Mouse (Mus musculus): ENCODE measurements around the gene Zdhhc14. TPM values are rescaled to one million over a fixed set of nuclear protein-coding genes. Genes with fewer than 3 reads are reported as not detected.

The Zdhhc14 gene
- polyA plus RNA-seq, 1 experiment from 2014 or later: 2.0 TPM

- Histone ChIP-seq H3K36me3 (ENCODE audit: control insufficient read depth, insufficient read depth, low read length) (no peaks in the 10 kb centered on the region), H3K4me3 (ENCODE audit: low read depth, low read length) (no peak overlapping the region), H3K4me1 (ENCODE audit: control insufficient read depth, insufficient read depth, low read length) (no peaks in the 10 kb centered on the region), H3K9ac (ENCODE audit: low read length) (no peak overlapping the region), H3K4me2 (no peak overlapping the region), H3K9me3 (ENCODE audit: control insufficient read depth, low read length) (no peaks in the 10 kb centered on the region), H3K27me3 (ENCODE audit: control insufficient read depth, insufficient read depth, low read length) (no peaks in the 10 kb centered on the region), H3K27ac (ENCODE audit: low read depth, low read length) (no peak overlapping the region)
- ATAC-seq (ENCODE audit: low FRiP score): no peak
- WGBS: 54% methylated on average over 4 of the region's 4 CpGs
- no peak for DNase-seq (ENCODE audit: low spot score, missing footprints)
These were observed 237.3 kb downstream of the Zdhhc14 start for GRCm38 (mm10) chr17:5729587-5730125.

GRCm38 (mm10) chr17:5730538-5730937, 238.2 kb downstream of the Zdhhc14 start:
- no peak overlapping the region for H3K27ac ChIP-seq (ENCODE audit: low read depth, low read length)
- H3K9ac ChIP-seq (ENCODE audit: low read length): no peak overlapping the region
- no peak overlapping the region for H3K4me2 ChIP-seq
- DNase-seq (ENCODE audit: low spot score, missing footprints) (no peak), ATAC-seq (ENCODE audit: low FRiP score) (no peak)
- H3K4me1 ChIP-seq (ENCODE audit: control insufficient read depth, insufficient read depth, low read length): no peaks in the 10 kb centered on the region
- H3K9me3 ChIP-seq (ENCODE audit: control insufficient read depth, low read length): no peaks in the 10 kb centered on the region
- WGBS: 86% methylated on average over 5 of the region's 5 CpGs
- H3K27me3 ChIP-seq (ENCODE audit: control insufficient read depth, insufficient read depth, low read length): no peaks in the 10 kb centered on the region
- H3K36me3 ChIP-seq (ENCODE audit: control insufficient read depth, insufficient read depth, low read length): no peaks in the 10 kb centered on the region
- H3K4me3 ChIP-seq (ENCODE audit: low read depth, low read length): no peak overlapping the region

GRCm38 (mm10) chr17:5733400-5733799, 241.0 kb downstream of the Zdhhc14 start:
- WGBS: 40% methylated on average over 7 of the region's 7 CpGs
- Histone ChIP-seq H3K36me3 (ENCODE audit: control insufficient read depth, insufficient read depth, low read length) (no peaks in the 10 kb centered on the region), H3K9me3 (ENCODE audit: control insufficient read depth, low read length) (no peaks in the 10 kb centered on the region), H3K27me3 (ENCODE audit: control insufficient read depth, insufficient read depth, low read length) (no peaks in the 10 kb centered on the region), H3K27ac (ENCODE audit: low read depth, low read length) (no peak overlapping the region), H3K4me1 (ENCODE audit: control insufficient read depth, insufficient read depth, low read length) (no peaks in the 10 kb centered on the region), H3K4me3 (ENCODE audit: low read depth, low read length) (no peak overlapping the region), H3K4me2 (no peak overlapping the region), H3K9ac (ENCODE audit: low read length) (no peak overlapping the region)
- ATAC-seq (ENCODE audit: low FRiP score): no peak
- no peak for DNase-seq (ENCODE audit: low spot score, missing footprints)

GRCm38 (mm10) chr17:5741061-5741460, 248.7 kb downstream of the Zdhhc14 start:
- Histone ChIP-seq H3K4me2 (no peak overlapping the region), H3K36me3 (ENCODE audit: control insufficient read depth, insufficient read depth, low read length) (no peaks in the 10 kb centered on the region), H3K27ac (ENCODE audit: low read depth, low read length) (no peak overlapping the region), H3K9me3 (ENCODE audit: control insufficient read depth, low read length) (no peaks in the 10 kb centered on the region), H3K4me3 (ENCODE audit: low read depth, low read length) (no peak overlapping the region), H3K4me1 (ENCODE audit: control insufficient read depth, insufficient read depth, low read length) (no peaks in the 10 kb centered on the region; the same call in 1 of the 2 replicates), H3K9ac (ENCODE audit: low read length) (no peak overlapping the region), H3K27me3 (ENCODE audit: control insufficient read depth, insufficient read depth, low read length) (no peaks in the 10 kb centered on the region)
- ATAC-seq (ENCODE audit: low FRiP score): no peak
- no peak for DNase-seq (ENCODE audit: low spot score, missing footprints)
- WGBS: 93% methylated on average over 6 of the region's 6 CpGs

GRCm38 (mm10) chr17:5744016-5744415, 251.7 kb downstream of the Zdhhc14 start:
- Histone ChIP-seq H3K4me1 (ENCODE audit: control insufficient read depth, insufficient read depth, low read length) (no peaks in the 10 kb centered on the region; the same call in 1 of the 2 replicates), H3K9ac (ENCODE audit: low read length) (no peak overlapping the region)
- WGBS: 90% methylated on average over 5 of the region's 5 CpGs

GRCm38 (mm10) chr17:5746378-5746777, 254.0 kb downstream of the Zdhhc14 start:
- Histone ChIP-seq H3K4me3 (ENCODE audit: low read depth, low read length) (no peak overlapping the region), H3K36me3 (ENCODE audit: control insufficient read depth, insufficient read depth, low read length) (no peaks in the 10 kb centered on the region), H3K9me3 (ENCODE audit: control insufficient read depth, low read length) (no peaks in the 10 kb centered on the region), H3K9ac (ENCODE audit: low read length) (no peak overlapping the region), H3K4me1 (ENCODE audit: control insufficient read depth, insufficient read depth, low read length) (no peaks in the 10 kb centered on the region; the same call in 1 of the 2 replicates), H3K27me3 (ENCODE audit: control insufficient read depth, insufficient read depth, low read length) (no peaks in the 10 kb centered on the region), H3K27ac (ENCODE audit: low read depth, low read length) (no peak overlapping the region), H3K4me2 (no peak overlapping the region)
- WGBS: 92% methylated on average over 3 of the region's 3 CpGs
- ATAC-seq (ENCODE audit: low FRiP score) (no peak), DNase-seq (ENCODE audit: low spot score, missing footprints) (no peak)

More at GRCm38 (mm10) chr17:5744016-5744415, 251.7 kb downstream of the Zdhhc14 start:
- no peak overlapping the region for H3K4me2 ChIP-seq
- ATAC-seq (ENCODE audit: low FRiP score): no peak
- no peak overlapping the region for H3K27ac ChIP-seq (ENCODE audit: low read depth, low read length)
- H3K27me3 ChIP-seq (ENCODE audit: control insufficient read depth, insufficient read depth, low read length): no peaks in the 10 kb centered on the region
- no peaks in the 10 kb centered on the region for H3K36me3 ChIP-seq (ENCODE audit: control insufficient read depth, insufficient read depth, low read length)
- no peak for DNase-seq (ENCODE audit: low spot score, missing footprints)
- no peaks in the 10 kb centered on the region for H3K9me3 ChIP-seq (ENCODE audit: control insufficient read depth, low read length)
- H3K4me3 ChIP-seq (ENCODE audit: low read depth, low read length): no peak overlapping the region

- ATAC-seq (ENCODE audit: low FRiP score): no peak
- H3K4me3 ChIP-seq (ENCODE audit: low read depth, low read length): no peak overlapping the region
- no peak overlapping the region for H3K4me2 ChIP-seq
- H3K9ac ChIP-seq (ENCODE audit: low read length): no peak overlapping the region
- peaks cover 3% of the 10 kb centered on the region for H3K4me1 ChIP-seq (ENCODE audit: control insufficient read depth, insufficient read depth, low read length)
- no peaks in the 10 kb centered on the region for H3K36me3 ChIP-seq (ENCODE audit: control insufficient read depth, insufficient read depth, low read length)
- DNase-seq (ENCODE audit: low spot score, missing footprints): no peak
- WGBS: 82% methylated on average over 16 of the region's 16 CpGs
- no peak overlapping the region for H3K27ac ChIP-seq (ENCODE audit: low read depth, low read length)
- no peaks in the 10 kb centered on the region for H3K27me3 ChIP-seq (ENCODE audit: control insufficient read depth, insufficient read depth, low read length)
- no peaks in the 10 kb centered on the region for H3K9me3 ChIP-seq (ENCODE audit: control insufficient read depth, low read length)
These were observed 255.5 kb downstream of the Zdhhc14 start for GRCm38 (mm10) chr17:5747539-5748500.

- Histone ChIP-seq H3K9me3 (ENCODE audit: control insufficient read depth, low read length) (no peaks in the 10 kb centered on the region), H3K36me3 (ENCODE audit: control insufficient read depth, insufficient read depth, low read length) (no peaks in the 10 kb centered on the region), H3K4me2 (no peak overlapping the region), H3K4me3 (ENCODE audit: low read depth, low read length) (no peak overlapping the region), H3K27ac (ENCODE audit: low read depth, low read length) (no peak overlapping the region), H3K9ac (ENCODE audit: low read length) (no peak overlapping the region), H3K27me3 (ENCODE audit: control insufficient read depth, insufficient read depth, low read length) (no peaks in the 10 kb centered on the region), H3K4me1 (ENCODE audit: control insufficient read depth, insufficient read depth, low read length) (peaks cover 5% of the 10 kb centered on the region)
- DNase-seq (ENCODE audit: low spot score, missing footprints) (no peak), ATAC-seq (ENCODE audit: low FRiP score) (no peak)
- WGBS: 16% methylated on average over 4 of the region's 4 CpGs
These were observed 256.1 kb downstream of the Zdhhc14 start for GRCm38 (mm10) chr17:5748501-5748894.

- no peak for ATAC-seq (ENCODE audit: low FRiP score)
- no peaks in the 10 kb centered on the region for H3K27me3 ChIP-seq (ENCODE audit: control insufficient read depth, insufficient read depth, low read length)
- H3K4me3 ChIP-seq (ENCODE audit: low read depth, low read length): no peak overlapping the region
- no peak overlapping the region for H3K9ac ChIP-seq (ENCODE audit: low read length)
- no peaks in the 10 kb centered on the region for H3K9me3 ChIP-seq (ENCODE audit: control insufficient read depth, low read length)
- H3K36me3 ChIP-seq (ENCODE audit: control insufficient read depth, insufficient read depth, low read length): no peaks in the 10 kb centered on the region
- 79% methylated on average over 4 of the region's 4 CpGs for WGBS
- DNase-seq (ENCODE audit: low spot score, missing footprints): no peak
- H3K27ac ChIP-seq (ENCODE audit: low read depth, low read length): no peak overlapping the region
- H3K4me2 ChIP-seq: no peak overlapping the region
- peaks cover 5% of the 10 kb centered on the region for H3K4me1 ChIP-seq (ENCODE audit: control insufficient read depth, insufficient read depth, low read length)
These were observed 257.9 kb downstream of the Zdhhc14 start for GRCm38 (mm10) chr17:5750278-5750677.
